Mouse (Mus musculus): ENCODE results near the gene Smc3.

Smc3 gene

DNA sequence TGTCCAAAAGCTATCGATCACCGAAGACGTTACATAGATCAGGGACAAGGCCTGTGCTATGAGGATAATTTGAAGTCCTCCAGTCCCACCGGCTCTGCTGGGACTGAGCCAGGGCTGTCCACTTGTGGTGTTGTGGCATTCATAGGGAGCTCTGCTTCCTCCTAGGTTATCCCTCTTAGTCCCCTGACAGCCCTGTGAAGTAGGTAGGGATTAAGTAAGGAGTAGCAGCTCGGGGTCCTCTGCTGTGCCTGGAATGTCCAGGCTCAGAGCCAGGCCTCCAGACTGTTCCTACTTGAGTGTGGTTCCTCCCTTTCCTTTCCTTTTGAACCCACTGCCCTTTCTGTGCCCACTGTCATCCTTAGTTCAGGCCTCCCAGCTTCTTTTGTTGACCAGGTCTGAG is 87.4 kb downstream of the Smc3 start:
- ATAC-seq (ENCODE audit: insufficient number of reproducible peaks, low FRiP score, low TSS enrichment): no peak

DNA sequence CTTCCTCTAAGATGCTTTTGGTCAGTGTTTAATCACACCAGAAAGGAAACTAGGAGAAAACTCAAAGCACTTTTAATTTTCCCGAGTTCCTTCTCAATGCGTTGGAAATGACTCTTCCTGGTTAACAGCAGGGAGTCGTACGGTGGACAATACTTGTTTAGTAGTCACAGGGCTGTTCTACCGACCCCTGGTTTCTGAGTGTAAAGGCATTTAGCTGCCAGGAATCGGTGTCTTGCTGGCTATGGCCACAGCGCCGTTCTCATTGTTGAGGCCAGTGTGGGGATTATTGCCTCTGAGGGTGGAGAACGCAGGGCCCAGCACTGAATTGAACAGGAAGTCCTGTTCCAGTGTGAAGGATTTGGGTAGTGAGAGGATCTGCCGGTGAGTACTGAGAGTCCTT is 90.6 kb downstream of the Smc3 start:
- no peak for ATAC-seq (ENCODE audit: insufficient number of reproducible peaks, low FRiP score, low TSS enrichment)

DNA sequence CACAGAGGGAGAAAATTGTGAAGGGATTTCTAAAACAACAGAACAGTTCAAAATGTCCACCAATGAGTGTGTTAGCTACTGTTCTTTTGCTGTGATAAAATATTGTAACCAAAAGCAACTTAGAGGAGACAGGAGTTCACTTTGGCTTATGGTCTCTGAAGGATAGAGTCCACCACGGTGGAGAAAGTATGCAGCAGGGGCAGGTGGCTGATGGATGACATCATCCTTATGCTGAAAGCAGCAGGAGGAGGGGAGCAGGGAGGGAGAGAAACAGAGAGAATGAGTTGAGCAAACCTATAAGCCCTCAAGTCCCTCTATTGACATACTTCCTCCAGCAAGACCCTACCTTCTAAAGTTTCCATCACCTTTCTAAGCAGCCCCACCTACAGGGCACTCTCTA is 93.8 kb downstream of the Smc3 start:
- ATAC-seq (ENCODE audit: insufficient number of reproducible peaks, low FRiP score, low TSS enrichment): no peak
